Mouse (Mus musculus) neural tube, embryonic 12.5 days (tissue): ENCODE data around the gene A730009L09Rik. TPM values are rescaled to one million over a fixed set of nuclear protein-coding genes. Genes with fewer than 3 reads are reported as not detected.

Source experiments
- polyA plus RNA-seq: library from polyadenylated mRNA; unstranded; fragments of >200 nt; fragmentation: Nextera tagmentation; extraction: Ambion mirVana; gene quantifications from 2 replicates; pipeline ENCODE4 v1.2.1, GENCODE M21; 2016

A730009L09Rik gene
- polyA plus RNA-seq, 1 experiment from 2014 or later, result not detected

Other genes starting within 250 kb of the A730009L09Rik start
- 45.1 and 47.3 TPM in 2 replicates for gene Mrpl39, start 220.6 kb downstream of the A730009L09Rik start, polyA plus RNA-seq